ENCODE assay signal across 25 mouse cellular contexts in genomic region chr2:109681071-109681470, GRCm38 (mm10). TPM values are rescaled to one million over a fixed set of nuclear protein-coding genes. Genes with fewer than 3 reads are reported as not detected.
DNase-seq lines count a peak whose midpoint lies in the region; TF ChIP-seq lines count a peak whose summit lies in the region.
"Had no signal": no experiment of that assay in that cellular context is flagged by ENCODE, and none has a peak within 500 bp of the region (broad histone marks: within the 10 kb centered on the region; RNA-seq: fewer than 3 reads in every experiment).

No protein-coding gene starts in this region.

- TF ChIP-seq CTCF in C2C12 (IDR thresholded peaks at IDR 0.05; ENCODE audit: control insufficient read depth, insufficient read depth, insufficient read length) = no peak
- no peak for TF ChIP-seq CTCF in left cerebral cortex, adult 2 months (IDR thresholded peaks at IDR 0.05)

- no peak overlapping the region for H3K27ac ChIP-seq in left cerebral cortex, adult 2 months
- H3K27ac ChIP-seq: embryonic facial prominence, embryonic 13.5 days; embryonic facial prominence, embryonic 15.5 days; forebrain, embryonic 13.5 days; forebrain, embryonic 15.5 days had no signal

- H3K79me3 ChIP-seq in C2C12 (ENCODE audit: low read depth) = no peaks in the 10 kb centered on the region

- no peak for TF ChIP-seq POLR2A in myocyte (IDR thresholded peaks at IDR 0.05; ENCODE audit: insufficient read length, low read depth)

- H3K79me2 ChIP-seq in C2C12 (ENCODE audit: control insufficient read depth, insufficient read depth) = no peaks in the 10 kb centered on the region
- H3K79me2 ChIP-seq in myocyte (ENCODE audit: control insufficient read depth, insufficient read depth) = no peaks in the 10 kb centered on the region

- H3ac ChIP-seq in C2C12 (ENCODE audit: control insufficient read depth, insufficient read length, low read depth) (no peak overlapping the region), myocyte (ENCODE audit: control insufficient read depth, insufficient read length) (no peak overlapping the region)

- H3K27me3 ChIP-seq in C2C12 (ENCODE audit: control insufficient read depth, insufficient read depth, insufficient read length) (no peaks in the 10 kb centered on the region), myocyte (ENCODE audit: control insufficient read depth, insufficient read depth, insufficient read length) (no peaks in the 10 kb centered on the region)

- intact Hi-C loops in left cerebral cortex, adult 2 months (cut with DNase I) = no loop called here

- H3K4me3 ChIP-seq in C2C12 (ENCODE audit: insufficient read depth, poor library complexity, severe bottlenecking) (no peak overlapping the region), myocyte (no peak overlapping the region)
- H3K4me3 ChIP-seq in left cerebral cortex, adult 2 months = no peak overlapping the region
- H3K4me3 ChIP-seq: embryonic facial prominence, embryonic 13.5 days; embryonic facial prominence, embryonic 15.5 days; forebrain, embryonic 13.5 days; forebrain, embryonic 15.5 days had no signal

- H3K4me2 ChIP-seq in myocyte (ENCODE audit: low read depth) = peak overlapping the region; percentile 20
- H3K4me2 ChIP-seq: embryonic facial prominence, embryonic 13.5 days; embryonic facial prominence, embryonic 15.5 days; forebrain, embryonic 13.5 days; forebrain, embryonic 15.5 days had no signal

- DNase-seq in 3134 (ENCODE audit: extremely low read depth, insufficient read length, low spot score) = peak; percentile 60
- peak; percentile 61 for DNase-seq in NIH3T3 (ENCODE audit: low read depth)
- DNase-seq in left cerebral cortex, adult 2 months (ENCODE audit: extremely low spot score in 1 of 2, low spot score in 2 of 2) = no peak
- DNase-seq in spleen, postnatal 36 days (ENCODE audit: low spot score in 2 of 2) = no peak
- no peak for DNase-seq in gastrocnemius, adult 8-10 months (ENCODE audit: low spot score in 2 of 2)
- DNase-seq: adrenal gland, adult 2 months; adrenal gland, postnatal 10 days; adrenal gland, postnatal 25 days; B cell, adult 2 months; cerebellum, adult 11 months; cerebellum, adult 18-20 months; cerebellum, adult 8-10 months; cerebellum, adult 9-11 months; cerebellum, postnatal 14 days; cerebellum, postnatal 36 days; embryo, embryonic 11 days; forebrain, postnatal 0 days had no signal

- H3K36me3 ChIP-seq in C2C12 (ENCODE audit: control insufficient read depth, insufficient read depth) (no peaks in the 10 kb centered on the region), myocyte (ENCODE audit: control insufficient read depth, insufficient read depth) (no peaks in the 10 kb centered on the region)
- H3K36me3 ChIP-seq: embryonic facial prominence, embryonic 13.5 days; embryonic facial prominence, embryonic 15.5 days; forebrain, embryonic 15.5 days had no signal

TF ChIP-seq in C2C12, 6 proteins besides CTCF, POLR2A, EP300 and RAD21:
- TF ChIP-seq FOSL1 (IDR thresholded peaks at IDR 0.05; ENCODE audit: insufficient read depth, low read length, poor library complexity, severe bottlenecking) (peak; percentile 87), CEBPB (IDR thresholded peaks at IDR 0.05; ENCODE audit: low read depth) (no peak), MYOD1 (IDR thresholded peaks at IDR 0.05; ENCODE audit: control insufficient read depth, insufficient read length, low read depth) (peak; percentile 31), USF1 (IDR thresholded peaks at IDR 0.05; ENCODE audit: low read depth) (no peak), MYOG (IDR thresholded peaks at IDR 0.05; ENCODE audit: control insufficient read depth, extremely low read depth, insufficient read length) (no peak), MAX (IDR thresholded peaks at IDR 0.05) (peak; percentile 26)

TF ChIP-seq in myocyte, 11 proteins besides CTCF, POLR2A, EP300 and RAD21:
- TF ChIP-seq SRF (IDR thresholded peaks at IDR 0.05; ENCODE audit: control insufficient read depth, insufficient read length, low read depth) = no peak
- no peak for TF ChIP-seq REST (IDR thresholded peaks at IDR 0.05; ENCODE audit: insufficient read depth, insufficient read length)
- no peak for TF ChIP-seq MAX (IDR thresholded peaks at IDR 0.05; ENCODE audit: low read depth)
- no peak for TF ChIP-seq POLR2AphosphoS2 (IDR thresholded peaks at IDR 0.05; ENCODE audit: insufficient read length, low read depth)
- TF ChIP-seq MYOD1 (IDR thresholded peaks at IDR 0.05; ENCODE audit: control insufficient read depth in 1 of 3, insufficient read length in 2 of 3, low read depth in 2 of 3) = no peak
- no peak for TF ChIP-seq E2F4 (IDR thresholded peaks at IDR 0.05; ENCODE audit: insufficient read depth)
- TF ChIP-seq USF1 (IDR thresholded peaks at IDR 0.05; ENCODE audit: low read depth) = no peak
- no peak for TF ChIP-seq TCF3 (IDR thresholded peaks at IDR 0.05; ENCODE audit: insufficient read length, low read depth)
- no peak for TF ChIP-seq MYOG (IDR thresholded peaks at IDR 0.05; ENCODE audit: control insufficient read depth in 1 of 3, insufficient read depth in 1 of 3, insufficient read length in 2 of 3, low read depth in 2 of 3)
- TF ChIP-seq CEBPB (IDR thresholded peaks at IDR 0.05; ENCODE audit: insufficient read depth, poor library complexity, severe bottlenecking) = no peak
- no peak for TF ChIP-seq TCF12 (IDR thresholded peaks at IDR 0.05; ENCODE audit: insufficient read depth, poor library complexity, severe bottlenecking)

RNA-seq across cellular contexts. Expression of gene Bdnf, which starts 6.6 kb away (rescaled TPM):
- polyA plus RNA-seq in C2C12 (2012; fragmentation: generic; extraction: Trizol) (4.5 TPM), myocyte (2012; fragmentation: generic; extraction: Trizol) (3.3 TPM)
- total RNA-seq in left cerebral cortex, adult 2 months (2021) = 10 to 100 TPM; 35.5 to 39.3 TPM
- total RNA-seq in gastrocnemius, adult 8-10 months (2022) = 1 to 10 TPM in 1 of 4 experiments, under 1 TPM in 3; 0.16 to 1.0 (median 0.59) TPM
- total RNA-seq: common myeloid progenitor, adult 5-6 weeks; MEL had no signal

Comparison
In these comparisons a context has a peak if more than half of its experiments do, and no peak if none do; other contexts are left out.
1. DNase-seq: peak in 3134 (single experiment) and NIH3T3 (single experiment); none in left cerebral cortex, adult 2 months (0 of 2), spleen, postnatal 36 days (0 of 2) and gastrocnemius, adult 8-10 months (0 of 2).
2. RNA of gene Bdnf, which starts 6.6 kb away (total RNA-seq): 35.5 to 39.3 TPM in left cerebral cortex, adult 2 months; 0.16 to 1.0 TPM in gastrocnemius, adult 8-10 months; every median in the first group is over 10 times any median in the second.